Mouse (Mus musculus) urinary bladder, postnatal 14 days (tissue): ENCODE data around the gene Psmg1.
"Not testable (repeated sequence)": the region's sequence is repeated elsewhere in the genome, so short reads cannot be mapped to it uniquely, and the experiment has no call there.

ENCODE experiments used
- DNase-seq: peaks from one replicate; pipeline ENCODE4 v3.0.0; 2021; ENCODE audit warnings: low spot score

Psmg1 gene

GRCm38 (mm10) chr16:95990462-95991121 is at the start of gene Psmg1:
Psmg1 (minus strand) TSS chr16:95990960.
- peak; percentile 96 for DNase-seq

- no peak for DNase-seq
These were observed 48.8 kb upstream of the Psmg1 start for GRCm38 (mm10) chr16:96039538-96039937.

GRCm38 (mm10) chr16:96034473-96034872 is 43.7 kb upstream of the Psmg1 start:
- DNase-seq: no peak

- no peak for DNase-seq
These were observed 41.7 kb upstream of the Psmg1 start for GRCm38 (mm10) chr16:96032368-96033043.

- no peak for DNase-seq
These were observed 39.8 kb upstream of the Psmg1 start for GRCm38 (mm10) chr16:96030476-96031102.

- no peak for DNase-seq
These were observed 35.5 kb upstream of the Psmg1 start for GRCm38 (mm10) chr16:96026256-96026655.

GRCm38 (mm10) chr16:96025244-96025643 is 34.5 kb upstream of the Psmg1 start:
- no peak for DNase-seq

- no peak for DNase-seq
These were observed 30.3 kb upstream of the Psmg1 start for GRCm38 (mm10) chr16:96021045-96021444.

- not testable (repeated sequence) for DNase-seq
These were observed 18.4 kb upstream of the Psmg1 start for GRCm38 (mm10) chr16:96009124-96009523.

GRCm38 (mm10) chr16:96004278-96004677 is 13.5 kb upstream of the Psmg1 start:
- DNase-seq: not testable (repeated sequence)

- no peak for DNase-seq
These were observed 8.5 kb upstream of the Psmg1 start for GRCm38 (mm10) chr16:95999291-95999690.

- DNase-seq: no peak
These were observed 5.4 kb upstream of the Psmg1 start for GRCm38 (mm10) chr16:95996156-95996555.

- DNase-seq: not testable (repeated sequence)
These were observed 3.8 kb upstream of the Psmg1 start for GRCm38 (mm10) chr16:95994576-95994975.

GRCm38 (mm10) chr16:95992596-95992995 is 1.8 kb upstream of the Psmg1 start:
- DNase-seq: no peak

GRCm38 (mm10) chr16:95991122-95991900 is 551 bp upstream of the Psmg1 start:
- DNase-seq: no peak

GRCm38 (mm10) chr16:95984911-95985310 is 5.8 kb downstream of the Psmg1 start:
- DNase-seq: no peak

GRCm38 (mm10) chr16:95983601-95984000 is 7.2 kb downstream of the Psmg1 start:
- no peak for DNase-seq

GRCm38 (mm10) chr16:95970841-95971240 is 19.9 kb downstream of the Psmg1 start:
- DNase-seq: no peak

- DNase-seq: no peak
These were observed 23.3 kb downstream of the Psmg1 start for GRCm38 (mm10) chr16:95967455-95967854.

- DNase-seq: peak; percentile 66
These were observed 26.2 kb downstream of the Psmg1 start for GRCm38 (mm10) chr16:95964427-95965023.

GRCm38 (mm10) chr16:95961484-95961883 is 29.3 kb downstream of the Psmg1 start:
- DNase-seq: not testable (repeated sequence)

GRCm38 (mm10) chr16:95960689-95961088 is 30.1 kb downstream of the Psmg1 start:
- DNase-seq: not testable (repeated sequence)
